In genomic region chr9:107542352-107542686, GRCm38 (mm10) we compare ENCODE assay signal across 8 mouse cellular contexts. TPM values are rescaled to one million over a fixed set of nuclear protein-coding genes. Genes with fewer than 3 reads are reported as not detected.
DNase-seq lines count a peak whose midpoint lies in the region; ATAC-seq and TF ChIP-seq lines count a peak whose summit lies in the region.

No protein-coding gene starts in this region.

- no peaks in the 10 kb centered on the region for H3K27me3 ChIP-seq in kidney, postnatal 0 days (ENCODE audit: insufficient read depth, low read length)
- no peaks in the 10 kb centered on the region for H3K27me3 ChIP-seq in embryonic facial prominence, embryonic 12.5 days
- no peaks in the 10 kb centered on the region for H3K27me3 ChIP-seq in intestine, postnatal 0 days (replicated peaks; ENCODE audit: control insufficient read depth, insufficient read depth, low read length)
- H3K27me3 ChIP-seq in neural tube, embryonic 12.5 days (replicated peaks), result no peaks in the 10 kb centered on the region

- DNase-seq in kidney, postnatal 0 days (ENCODE audit: low spot score), result no peak
- DNase-seq in kidney, postnatal 14 days, result no peak
- DNase-seq in adrenal gland, postnatal 36 days, result no peak
- no peak for DNase-seq in cerebellum, adult 9-11 months
- DNase-seq in cerebellum, adult 18-20 months, result no peak

- peaks cover 29% of the 10 kb centered on the region for H3K36me3 ChIP-seq in kidney, postnatal 0 days (ENCODE audit: insufficient read depth, low read length)
- H3K36me3 ChIP-seq in embryonic facial prominence, embryonic 12.5 days, result peaks cover 47% of the 10 kb centered on the region
- H3K36me3 ChIP-seq in intestine, postnatal 0 days (ENCODE audit: control insufficient read depth, insufficient read depth), result peaks cover 38% of the 10 kb centered on the region
- H3K36me3 ChIP-seq in neural tube, embryonic 12.5 days, result peaks cover 50% of the 10 kb centered on the region

- peak overlapping the region; percentile 67 for H3K9ac ChIP-seq in kidney, postnatal 0 days (ENCODE audit: low read depth, low read length)
- peak overlapping the region; percentile 58 for H3K9ac ChIP-seq in embryonic facial prominence, embryonic 12.5 days
- peak overlapping the region; percentile 57 for H3K9ac ChIP-seq in intestine, postnatal 0 days (ENCODE audit: low read depth, low read length)
- H3K9ac ChIP-seq in neural tube, embryonic 12.5 days, result peak overlapping the region; percentile 69

- TF ChIP-seq CTCF in kidney, postnatal 0 days (IDR thresholded peaks at IDR 0.05; ENCODE audit: low read depth), result no peak
- TF ChIP-seq CTCF in intestine, postnatal 0 days (IDR thresholded peaks at IDR 0.05; ENCODE audit: low read depth), result no peak

- H3K4me3 ChIP-seq in kidney, postnatal 0 days (replicated peaks; ENCODE audit: low read depth, low read length), result peak overlapping the region; percentile 70
- peak overlapping the region; percentile 50 for H3K4me3 ChIP-seq in embryonic facial prominence, embryonic 12.5 days
- H3K4me3 ChIP-seq in intestine, postnatal 0 days (ENCODE audit: low read depth, low read length), result peak overlapping the region; percentile 69
- peak overlapping the region; percentile 65 for H3K4me3 ChIP-seq in neural tube, embryonic 12.5 days

- peak overlapping the region; percentile 80 for H3K27ac ChIP-seq in kidney, postnatal 0 days
- H3K27ac ChIP-seq in embryonic facial prominence, embryonic 12.5 days, result 0 out of 2 replicates have a peak overlapping the region, but pooled peaks have one; percentile 52
- no peak overlapping the region for H3K27ac ChIP-seq in intestine, postnatal 0 days (ENCODE audit: low read depth, low read length)
- H3K27ac ChIP-seq in neural tube, embryonic 12.5 days, result no peak overlapping the region

- H3K4me2 ChIP-seq in kidney, postnatal 0 days (ENCODE audit: low read length), result peak overlapping the region; percentile 95
- peak overlapping the region; percentile 80 for H3K4me2 ChIP-seq in embryonic facial prominence, embryonic 12.5 days (replicated peaks)
- H3K4me2 ChIP-seq in intestine, postnatal 0 days (replicated peaks; ENCODE audit: low read depth), result peak overlapping the region; percentile 85
- H3K4me2 ChIP-seq in neural tube, embryonic 12.5 days (replicated peaks), result peak overlapping the region; percentile 90

- under 1% methylated on average over 11 of the region's 11 CpGs for WGBS in kidney, postnatal 0 days
- under 1% methylated on average over 11 of the region's 11 CpGs for WGBS in embryonic facial prominence, embryonic 12.5 days
- WGBS in intestine, postnatal 0 days, result under 1% methylated on average over 11 of the region's 11 CpGs
- 2% methylated on average over 11 of the region's 11 CpGs for WGBS in neural tube, embryonic 12.5 days

- ATAC-seq in kidney, postnatal 0 days (replicated peaks; ENCODE audit: low FRiP score, low read depth), result 0 out of 2 replicates have a peak, but pooled peaks have one; percentile 15
- ATAC-seq in embryonic facial prominence, embryonic 12.5 days (ENCODE audit: insufficient number of reproducible peaks, insufficient read depth, low FRiP score, low TSS enrichment), result no peak
- ATAC-seq in intestine, postnatal 0 days, result no peak
- peak; percentile 13 for ATAC-seq in neural tube, embryonic 12.5 days (ENCODE audit: low FRiP score, low read depth)

- H3K9me3 ChIP-seq in kidney, postnatal 0 days (replicated peaks; ENCODE audit: low read length), result no peaks in the 10 kb centered on the region
- H3K9me3 ChIP-seq in embryonic facial prominence, embryonic 12.5 days, result no peaks in the 10 kb centered on the region
- no peaks in the 10 kb centered on the region for H3K9me3 ChIP-seq in intestine, postnatal 0 days (ENCODE audit: control insufficient read depth)
- H3K9me3 ChIP-seq in neural tube, embryonic 12.5 days, result no peaks in the 10 kb centered on the region

- peaks cover 17% of the 10 kb centered on the region; the same call in 1 of the 2 replicates for H3K4me1 ChIP-seq in kidney, postnatal 0 days (replicated peaks; ENCODE audit: insufficient read depth, low read length)
- peaks cover 26% of the 10 kb centered on the region for H3K4me1 ChIP-seq in embryonic facial prominence, embryonic 12.5 days
- H3K4me1 ChIP-seq in intestine, postnatal 0 days (replicated peaks; ENCODE audit: control insufficient read depth, insufficient read depth, low read length), result no peaks in the 10 kb centered on the region; the same call in none of the 2 replicates
- peaks cover 34% of the 10 kb centered on the region for H3K4me1 ChIP-seq in neural tube, embryonic 12.5 days

RNA-seq across cellular contexts. Expression of gene Nprl2, which starts 0.3 kb away (rescaled TPM):
- polyA plus RNA-seq in kidney, postnatal 0 days (2015; fragmentation: Nextera tagmentation; extraction: Ambion mirVana), result 43.8 and 45.5 TPM in 2 replicates
- 40.8 and 46.3 TPM in 2 replicates for polyA plus RNA-seq in embryonic facial prominence, embryonic 12.5 days (2016; fragmentation: Nextera tagmentation; extraction: Ambion mirVana)
- 20.0 and 20.7 TPM in 2 replicates for polyA plus RNA-seq in intestine, postnatal 0 days (2015; fragmentation: Nextera tagmentation; extraction: Ambion mirVana)
- polyA plus RNA-seq in neural tube, embryonic 12.5 days (2016; fragmentation: Nextera tagmentation; extraction: Ambion mirVana), result 52.6 and 55.2 TPM in 2 replicates
- total RNA-seq in adrenal gland, postnatal 36 days (2021), result 10 to 100 TPM; 27.9 to 29.2 TPM

RNA-seq across cellular contexts. Expression of gene Cyb561d2, which starts 0.3 kb away (rescaled TPM):
- 50.1 and 53.9 TPM in 2 replicates for polyA plus RNA-seq in kidney, postnatal 0 days (2015; fragmentation: Nextera tagmentation; extraction: Ambion mirVana)
- polyA plus RNA-seq in embryonic facial prominence, embryonic 12.5 days (2016; fragmentation: Nextera tagmentation; extraction: Ambion mirVana), result 17.2 and 17.7 TPM in 2 replicates
- polyA plus RNA-seq in intestine, postnatal 0 days (2015; fragmentation: Nextera tagmentation; extraction: Ambion mirVana), result 36.3 and 38.9 TPM in 2 replicates
- 24.2 and 25.4 TPM in 2 replicates for polyA plus RNA-seq in neural tube, embryonic 12.5 days (2016; fragmentation: Nextera tagmentation; extraction: Ambion mirVana)
- total RNA-seq in adrenal gland, postnatal 36 days (2021), result 10 to 100 TPM; 16.7 to 27.4 TPM

RNA-seq across cellular contexts. Expression of gene Zmynd10, which starts 4.8 kb away (rescaled TPM):
- 6.7 and 7.9 TPM in 2 replicates for polyA plus RNA-seq in kidney, postnatal 0 days (2015; fragmentation: Nextera tagmentation; extraction: Ambion mirVana)
- 1.3 and 1.7 TPM in 2 replicates for polyA plus RNA-seq in embryonic facial prominence, embryonic 12.5 days (2016; fragmentation: Nextera tagmentation; extraction: Ambion mirVana)
- polyA plus RNA-seq in intestine, postnatal 0 days (2015; fragmentation: Nextera tagmentation; extraction: Ambion mirVana), result 4.0 and 5.0 TPM in 2 replicates
- polyA plus RNA-seq in neural tube, embryonic 12.5 days (2016; fragmentation: Nextera tagmentation; extraction: Ambion mirVana), result 0.51 and 0.82 TPM in 2 replicates
- under 1 TPM; 0.20 to 0.66 TPM for total RNA-seq in adrenal gland, postnatal 36 days (2021)

RNA-seq across cellular contexts. Expression of gene Tmem115, which starts 8.6 kb away (rescaled TPM):
- 53.2 and 54.7 TPM in 2 replicates for polyA plus RNA-seq in kidney, postnatal 0 days (2015; fragmentation: Nextera tagmentation; extraction: Ambion mirVana)
- 49.7 and 50.1 TPM in 2 replicates for polyA plus RNA-seq in embryonic facial prominence, embryonic 12.5 days (2016; fragmentation: Nextera tagmentation; extraction: Ambion mirVana)
- polyA plus RNA-seq in intestine, postnatal 0 days (2015; fragmentation: Nextera tagmentation; extraction: Ambion mirVana), result 36.3 and 38.0 TPM in 2 replicates
- polyA plus RNA-seq in neural tube, embryonic 12.5 days (2016; fragmentation: Nextera tagmentation; extraction: Ambion mirVana), result 46.7 and 48.4 TPM in 2 replicates
- 10 to 100 TPM; 43.7 to 49.9 TPM for total RNA-seq in adrenal gland, postnatal 36 days (2021)

RNA-seq across cellular contexts. Expression of gene Rassf1, which starts 9.0 kb away (rescaled TPM):
- 49.8 and 53.6 TPM in 2 replicates for polyA plus RNA-seq in kidney, postnatal 0 days (2015; fragmentation: Nextera tagmentation; extraction: Ambion mirVana)
- 54.0 and 55.6 TPM in 2 replicates for polyA plus RNA-seq in embryonic facial prominence, embryonic 12.5 days (2016; fragmentation: Nextera tagmentation; extraction: Ambion mirVana)
- polyA plus RNA-seq in intestine, postnatal 0 days (2015; fragmentation: Nextera tagmentation; extraction: Ambion mirVana), result 44.3 and 48.0 TPM in 2 replicates
- 37.6 and 37.7 TPM in 2 replicates for polyA plus RNA-seq in neural tube, embryonic 12.5 days (2016; fragmentation: Nextera tagmentation; extraction: Ambion mirVana)
- total RNA-seq in adrenal gland, postnatal 36 days (2021), result 10 to 100 TPM; 20.4 to 21.6 TPM

Comparison
In these comparisons a context has a peak if more than half of its experiments do, and no peak if none do; other contexts are left out.
1. ATAC-seq: peak in kidney, postnatal 0 days (single experiment) and neural tube, embryonic 12.5 days (single experiment); none in embryonic facial prominence, embryonic 12.5 days (single experiment) and intestine, postnatal 0 days (single experiment).
2. H3K27ac ChIP-seq: peak in kidney, postnatal 0 days (single experiment) and embryonic facial prominence, embryonic 12.5 days (single experiment); none in intestine, postnatal 0 days (single experiment) and neural tube, embryonic 12.5 days (single experiment).
3. Peak in every context shown above with its lines, with median percentiles within 50 percentile points of each other: H3K4me2 ChIP-seq, H3K4me3 ChIP-seq and H3K9ac ChIP-seq.